Mouse (Mus musculus): ENCODE results near the gene Abca3. TPM values are rescaled to one million over a fixed set of nuclear protein-coding genes. Genes with fewer than 3 reads are reported as not detected.

The Abca3 gene
- polyA plus RNA-seq, 1 experiment, result 57.0 TPM

DNA sequence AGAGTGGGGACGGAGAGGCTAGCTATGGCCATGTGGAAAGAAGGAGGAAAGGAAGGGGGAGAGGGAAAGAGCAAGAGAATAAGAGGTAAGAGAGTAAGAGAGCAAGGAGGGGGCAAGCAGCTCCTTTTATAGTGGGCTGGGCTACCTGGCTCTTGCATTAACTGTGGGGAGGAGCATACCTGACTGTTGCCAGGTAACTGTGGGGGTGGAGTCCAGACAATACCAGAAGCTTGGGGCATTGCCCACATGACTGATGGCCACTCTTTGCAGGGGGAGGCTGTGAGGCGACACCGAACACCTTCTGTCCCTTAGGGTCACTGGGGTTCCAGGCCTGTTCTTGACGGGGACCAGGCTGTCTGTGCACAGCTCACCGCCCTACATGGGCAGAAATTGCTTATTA lies 37.0 kb downstream of the Abca3 start:
- no peak overlapping the region for H3K4me3 ChIP-seq (replicated peaks; ENCODE audit: insufficient read depth, low read depth, low read length)
- no peak for TF ChIP-seq POLR2A (IDR thresholded peaks at IDR 0.05; ENCODE audit: borderline replicate concordance, insufficient read depth, low read length)
- no peak for TF ChIP-seq CTCF (IDR thresholded peaks at IDR 0.05; ENCODE audit: borderline replicate concordance, insufficient read depth, low read depth, low read length)
- no peak overlapping the region for H3K27ac ChIP-seq (ENCODE audit: insufficient read depth, low read length)
- WGBS, result 86% methylated on average over 5 of the region's 5 CpGs
- no peaks in the 10 kb centered on the region for H3K27me3 ChIP-seq (ENCODE audit: control insufficient read depth, insufficient read depth, low read length)
- H3K4me1 ChIP-seq (ENCODE audit: control insufficient read depth, insufficient read depth, low read length), result no peaks in the 10 kb centered on the region
- DNase-seq, result no peak

DNA sequence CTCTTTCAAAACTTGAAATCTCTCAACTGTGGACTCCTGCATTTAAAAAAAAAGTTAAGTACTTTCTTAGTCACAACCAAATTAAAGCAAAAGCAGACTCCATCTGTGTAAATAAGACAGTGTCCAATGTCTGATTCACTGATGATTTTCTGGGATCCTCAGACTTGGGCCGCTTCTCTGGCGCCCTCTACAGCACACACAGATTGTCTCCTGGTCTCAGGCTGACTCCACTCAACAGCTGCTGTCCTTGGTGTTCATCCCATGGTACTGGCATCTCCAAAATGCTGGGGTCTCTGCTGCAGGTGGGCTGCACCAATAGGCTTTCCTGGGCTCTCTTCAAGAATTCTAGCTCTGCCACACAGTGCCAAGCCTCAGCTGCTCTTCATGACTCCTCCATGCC lies 38.1 kb downstream of the Abca3 start:
- Histone ChIP-seq H3K27ac (ENCODE audit: insufficient read depth, low read length) (no peak overlapping the region), H3K4me3 (replicated peaks; ENCODE audit: insufficient read depth, low read depth, low read length) (no peak overlapping the region), H3K27me3 (ENCODE audit: control insufficient read depth, insufficient read depth, low read length) (no peaks in the 10 kb centered on the region), H3K4me1 (ENCODE audit: control insufficient read depth, insufficient read depth, low read length) (no peaks in the 10 kb centered on the region)
- DNase-seq, result peak; percentile 60 to 66
- TF ChIP-seq POLR2A (IDR thresholded peaks at IDR 0.05; ENCODE audit: borderline replicate concordance, insufficient read depth, low read length), result no peak
- peak; percentile 84 for TF ChIP-seq CTCF (IDR thresholded peaks at IDR 0.05; ENCODE audit: borderline replicate concordance, insufficient read depth, low read depth, low read length)
- WGBS, result 10% methylated on average over 2 of the region's 2 CpGs

DNA sequence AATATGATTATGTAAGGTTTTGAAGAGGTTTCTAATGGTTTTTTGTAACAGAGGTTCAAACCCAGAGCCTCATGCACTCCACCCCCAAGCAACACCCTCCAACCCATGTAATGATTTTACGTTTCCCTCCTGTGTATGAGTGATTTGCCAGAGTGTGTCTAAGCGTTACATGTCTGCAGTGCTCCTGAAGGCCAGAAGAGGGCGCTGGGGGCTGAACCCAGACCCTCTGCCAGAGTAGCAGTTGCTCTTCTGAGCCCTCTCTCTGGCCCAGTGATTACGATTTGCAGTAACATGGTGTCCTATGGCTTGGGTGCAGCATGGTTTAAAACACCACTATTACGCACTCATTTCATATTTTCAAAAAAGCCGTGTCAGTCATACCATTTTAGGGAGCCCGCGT lies 39.4 kb downstream of the Abca3 start:
- 68% methylated on average over 8 of the region's 8 CpGs for WGBS
- H3K27me3 ChIP-seq (ENCODE audit: control insufficient read depth, insufficient read depth, low read length), result no peaks in the 10 kb centered on the region
- no peak overlapping the region for H3K4me3 ChIP-seq (replicated peaks; ENCODE audit: insufficient read depth, low read depth, low read length)
- no peaks in the 10 kb centered on the region for H3K4me1 ChIP-seq (ENCODE audit: control insufficient read depth, insufficient read depth, low read length)
- TF ChIP-seq POLR2A (IDR thresholded peaks at IDR 0.05; ENCODE audit: borderline replicate concordance, insufficient read depth, low read length) (no peak), CTCF (IDR thresholded peaks at IDR 0.05; ENCODE audit: borderline replicate concordance, insufficient read depth, low read depth, low read length) (peak; percentile 59)
- DNase-seq, result peak in 1 of 2 experiments; percentile 38
- H3K27ac ChIP-seq (ENCODE audit: insufficient read depth, low read length), result no peak overlapping the region

DNA sequence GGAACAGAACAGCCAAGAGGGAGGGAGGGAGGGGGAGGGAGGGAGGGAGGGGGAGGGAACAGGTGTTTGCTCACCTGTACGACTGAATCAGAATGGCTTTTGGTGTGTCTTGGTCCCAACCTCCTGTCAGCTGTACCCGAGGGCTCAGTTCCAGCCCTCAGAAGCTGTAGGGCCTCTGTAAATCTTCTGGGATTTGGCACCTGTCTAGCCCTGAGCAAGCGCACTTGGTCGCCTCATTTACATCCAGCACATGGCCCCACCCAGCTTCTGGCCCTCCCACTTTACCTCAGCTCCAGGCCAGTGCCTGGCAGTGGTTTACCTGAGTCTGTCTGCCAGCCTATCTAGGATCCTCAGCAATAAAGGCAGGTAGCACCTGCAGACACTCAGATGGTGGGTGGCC lies 41.8 kb downstream of the Abca3 start:
- TF ChIP-seq CTCF (IDR thresholded peaks at IDR 0.05; ENCODE audit: borderline replicate concordance, insufficient read depth, low read depth, low read length), result no peak
- TF ChIP-seq POLR2A (IDR thresholded peaks at IDR 0.05; ENCODE audit: borderline replicate concordance, insufficient read depth, low read length), result no peak
- DNase-seq, result no peak
- H3K4me1 ChIP-seq (ENCODE audit: control insufficient read depth, insufficient read depth, low read length), result 0 out of 2 replicates have a peak, but pooled peaks cover 2% of the 10 kb centered on the region
- WGBS, result 44% methylated on average over 4 of the region's 4 CpGs
- no peaks in the 10 kb centered on the region for H3K27me3 ChIP-seq (ENCODE audit: control insufficient read depth, insufficient read depth, low read length)
- no peak overlapping the region for H3K27ac ChIP-seq (ENCODE audit: insufficient read depth, low read length)
- H3K4me3 ChIP-seq (replicated peaks; ENCODE audit: insufficient read depth, low read depth, low read length), result no peak overlapping the region

DNA sequence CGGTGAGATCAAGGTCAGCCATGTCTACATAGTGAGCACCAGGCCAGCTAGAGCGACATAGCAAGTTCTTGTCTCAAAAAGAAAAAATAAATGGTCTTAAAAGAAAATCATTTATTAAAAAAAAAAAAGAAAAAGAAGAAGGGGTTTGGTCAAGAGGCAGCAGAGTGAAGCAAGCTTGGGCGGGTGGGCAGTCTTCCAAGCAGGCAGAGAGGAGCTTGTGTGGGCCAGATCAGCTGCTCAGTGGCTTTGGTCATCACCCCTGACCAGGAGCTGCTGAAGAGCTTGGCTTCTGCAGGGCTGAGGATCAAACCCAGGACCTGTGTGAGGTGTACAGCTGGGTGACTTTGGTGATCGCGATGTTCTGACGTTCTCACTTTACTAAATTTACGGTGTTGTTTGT lies 42.7 kb downstream of the Abca3 start:
- no peak for DNase-seq
- Histone ChIP-seq H3K27ac (ENCODE audit: insufficient read depth, low read length) (no peak overlapping the region), H3K4me3 (replicated peaks; ENCODE audit: insufficient read depth, low read depth, low read length) (no peak overlapping the region), H3K4me1 (ENCODE audit: control insufficient read depth, insufficient read depth, low read length) (0 out of 2 replicates have a peak, but pooled peaks cover 4% of the 10 kb centered on the region), H3K27me3 (ENCODE audit: control insufficient read depth, insufficient read depth, low read length) (no peaks in the 10 kb centered on the region)
- TF ChIP-seq POLR2A (IDR thresholded peaks at IDR 0.05; ENCODE audit: borderline replicate concordance, insufficient read depth, low read length) (no peak), CTCF (IDR thresholded peaks at IDR 0.05; ENCODE audit: borderline replicate concordance, insufficient read depth, low read depth, low read length) (no peak)
- 87% methylated on average over 7 of the region's 7 CpGs for WGBS

DNA sequence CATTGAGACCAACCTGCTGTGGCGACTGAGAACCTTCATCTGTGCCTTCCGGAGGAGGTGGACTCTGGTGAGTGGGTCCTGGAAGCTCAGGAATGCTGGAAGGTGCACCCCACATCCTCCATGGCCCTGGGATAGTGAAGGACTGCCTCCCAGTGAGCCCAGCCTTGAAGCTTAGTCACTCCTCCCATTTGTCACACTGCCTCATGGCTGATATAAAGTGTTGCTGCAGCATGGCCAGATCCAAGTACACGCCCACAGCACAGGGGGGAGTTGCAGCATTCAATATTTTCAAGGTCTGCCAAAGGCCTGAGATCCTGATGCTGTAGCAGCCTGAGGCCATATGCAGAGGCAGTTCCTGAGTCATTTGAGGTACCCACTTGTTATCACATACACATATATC lies 50.6 kb downstream of the Abca3 start:
- Histone ChIP-seq H3K4me1 (ENCODE audit: control insufficient read depth, insufficient read depth, low read length) (peaks cover 7% of the 10 kb centered on the region), H3K27me3 (ENCODE audit: control insufficient read depth, insufficient read depth, low read length) (no peaks in the 10 kb centered on the region), H3K4me3 (replicated peaks; ENCODE audit: insufficient read depth, low read depth, low read length) (no peak overlapping the region), H3K27ac (ENCODE audit: insufficient read depth, low read length) (no peak overlapping the region)
- DNase-seq, result no peak
- WGBS, result 74% methylated on average over 3 of the region's 3 CpGs
- no peak for TF ChIP-seq POLR2A (IDR thresholded peaks at IDR 0.05; ENCODE audit: borderline replicate concordance, insufficient read depth, low read length)
- no peak for TF ChIP-seq CTCF (IDR thresholded peaks at IDR 0.05; ENCODE audit: borderline replicate concordance, insufficient read depth, low read depth, low read length)

DNA sequence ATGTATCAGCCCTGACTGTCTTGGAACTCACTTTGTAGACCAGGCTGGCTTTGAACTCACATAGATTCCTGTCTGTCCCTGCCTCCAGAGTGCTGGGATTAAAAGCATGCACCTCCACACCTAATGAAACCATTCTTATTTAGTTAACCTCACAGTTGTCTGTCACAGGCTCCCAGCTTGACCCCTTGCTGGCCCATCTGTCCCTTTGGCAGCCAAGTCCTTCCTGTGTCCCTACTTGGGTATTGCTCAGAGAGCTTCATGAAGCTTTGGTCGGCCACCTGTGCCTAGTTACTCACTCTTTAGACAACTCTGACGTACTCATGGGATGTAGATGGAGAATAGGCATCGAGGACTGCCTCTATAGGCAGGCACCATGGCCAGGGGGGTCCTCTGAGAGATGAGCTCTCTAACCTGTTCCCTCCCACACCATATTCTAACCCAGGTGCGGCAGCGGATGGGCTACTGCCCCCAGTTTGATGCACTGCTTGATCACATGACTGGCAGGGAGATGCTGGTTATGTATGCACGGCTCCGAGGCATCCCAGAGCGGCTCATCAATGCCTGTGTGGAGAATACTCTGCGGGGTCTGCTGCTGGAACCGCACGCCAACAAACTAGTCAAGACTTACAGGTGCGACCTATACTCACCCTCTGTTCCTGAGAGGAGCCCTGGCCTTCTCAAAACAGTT lies 55.5 kb downstream of the Abca3 start:
- DNase-seq, result peak; percentile 75 to 85
- no peak overlapping the region for H3K4me3 ChIP-seq (replicated peaks; ENCODE audit: insufficient read depth, low read depth, low read length)
- no peak overlapping the region for H3K27ac ChIP-seq (ENCODE audit: insufficient read depth, low read length)
- whole genome bisulfite sequencing, result 63% methylated on average over 12 of the region's 12 CpGs
- TF ChIP-seq POLR2A (IDR thresholded peaks at IDR 0.05; ENCODE audit: borderline replicate concordance, insufficient read depth, low read length) (no peak), CTCF (IDR thresholded peaks at IDR 0.05; ENCODE audit: borderline replicate concordance, insufficient read depth, low read depth, low read length) (no peak)
- H3K27me3 ChIP-seq (ENCODE audit: control insufficient read depth, insufficient read depth, low read length), result no peaks in the 10 kb centered on the region
- peaks cover 4% of the 10 kb centered on the region for H3K4me1 ChIP-seq (ENCODE audit: control insufficient read depth, insufficient read depth, low read length)

DNA sequence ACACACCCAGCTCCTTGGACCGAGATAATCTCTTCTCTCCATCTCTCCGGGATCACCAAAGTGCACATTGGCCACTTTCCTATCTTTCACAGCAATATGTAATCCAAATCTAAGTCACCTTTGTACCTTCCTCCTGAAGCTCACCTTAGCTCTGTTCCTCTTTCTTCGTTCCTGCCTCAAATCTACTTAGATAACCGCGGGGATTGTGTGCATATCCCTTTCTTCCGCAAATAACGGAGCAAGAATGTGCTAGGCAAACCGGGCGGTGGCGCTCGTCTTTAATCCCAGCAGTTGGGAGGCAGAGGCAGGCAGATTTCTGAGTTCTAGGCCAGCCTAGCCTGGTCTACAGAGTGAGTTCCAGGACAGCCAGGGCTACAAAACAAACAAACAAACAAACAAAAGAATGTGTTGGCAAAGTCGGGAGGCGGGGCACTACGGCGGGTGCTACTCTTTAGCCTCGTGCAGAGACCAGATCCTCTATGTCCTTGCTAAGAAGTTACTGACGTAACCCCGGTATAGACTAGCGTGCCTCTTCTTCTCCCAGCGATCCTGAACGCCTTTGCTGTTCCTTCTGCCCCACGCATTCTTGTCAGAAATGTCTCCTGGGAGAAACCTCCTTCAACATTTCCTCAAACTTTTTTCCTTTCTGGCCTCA lies 61.9 kb downstream of the Abca3 start:
- H3K27me3 ChIP-seq (ENCODE audit: control insufficient read depth, insufficient read depth, low read length), result no peaks in the 10 kb centered on the region
- peak overlapping the region; percentile 14; the same call in 1 of the 2 replicates for H3K27ac ChIP-seq (ENCODE audit: insufficient read depth, low read length)
- TF ChIP-seq CTCF (IDR thresholded peaks at IDR 0.05; ENCODE audit: borderline replicate concordance, insufficient read depth, low read depth, low read length) (no peak), POLR2A (IDR thresholded peaks at IDR 0.05; ENCODE audit: borderline replicate concordance, insufficient read depth, low read length) (no peak)
- DNase-seq, result peak in 1 of 2 experiments; percentile 42
- WGBS, result 27% methylated on average over 22 of the region's 22 CpGs
- H3K4me1 ChIP-seq (ENCODE audit: control insufficient read depth, insufficient read depth, low read length), result peaks cover 11% of the 10 kb centered on the region; the same call in 1 of the 2 replicates
- H3K4me3 ChIP-seq (replicated peaks; ENCODE audit: insufficient read depth, low read depth, low read length), result peak overlapping the region; percentile 90
